Mouse (Mus musculus): Measurements from ENCODE around the gene Cdh18. TPM values are rescaled to one million over a fixed set of nuclear protein-coding genes. Genes with fewer than 3 reads are reported as not detected.
"Not testable (repeated sequence)": the region's sequence is repeated elsewhere in the genome, so short reads cannot be mapped to it uniquely, and the experiment has no call there.

The Cdh18 gene
- polyA plus RNA-seq, 1 experiment: not detected

DNA sequence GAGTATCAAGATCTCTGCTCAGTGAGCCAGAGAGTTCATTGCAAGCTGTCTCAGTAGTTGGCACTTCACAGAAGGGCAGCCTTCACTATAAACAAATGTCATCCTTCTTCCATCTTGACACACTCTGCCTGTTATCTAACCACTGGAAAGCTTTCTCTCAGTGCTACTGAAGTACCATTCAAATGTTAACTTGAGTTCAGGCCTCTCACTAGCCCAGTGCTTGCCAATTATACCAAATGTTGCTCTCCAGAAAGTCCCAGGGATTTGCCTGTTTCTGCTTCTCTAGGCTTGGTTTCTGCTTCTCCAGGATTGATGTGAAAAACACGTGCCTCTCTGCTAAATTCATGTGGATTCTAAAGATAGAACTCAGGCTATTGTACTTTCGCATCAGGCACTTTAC lies 681.8 kb downstream of the Cdh18 start:
- no peak for TF ChIP-seq GATA1 (IDR thresholded peaks at IDR 0.05; ENCODE audit: low read length)
- no peak for TF ChIP-seq TAL1 (IDR thresholded peaks at IDR 0.05; ENCODE audit: low read length)
- no peaks in the 10 kb centered on the region for H3K9me3 ChIP-seq (ENCODE audit: control insufficient read depth, low read length)
- H3K4me3 ChIP-seq (replicated peaks): no peak overlapping the region
- H3K27me3 ChIP-seq (ENCODE audit: control insufficient read depth): no peaks in the 10 kb centered on the region
- no peaks in the 10 kb centered on the region for H3K36me3 ChIP-seq (ENCODE audit: control insufficient read depth)
- H3K4me1 ChIP-seq (ENCODE audit: control insufficient read depth): no peaks in the 10 kb centered on the region

GRCm38 (mm10) chr15:23257751-23258440 lies 709.1 kb downstream of the Cdh18 start:
- H3K36me3 ChIP-seq (ENCODE audit: control insufficient read depth): no peaks in the 10 kb centered on the region

DNA sequence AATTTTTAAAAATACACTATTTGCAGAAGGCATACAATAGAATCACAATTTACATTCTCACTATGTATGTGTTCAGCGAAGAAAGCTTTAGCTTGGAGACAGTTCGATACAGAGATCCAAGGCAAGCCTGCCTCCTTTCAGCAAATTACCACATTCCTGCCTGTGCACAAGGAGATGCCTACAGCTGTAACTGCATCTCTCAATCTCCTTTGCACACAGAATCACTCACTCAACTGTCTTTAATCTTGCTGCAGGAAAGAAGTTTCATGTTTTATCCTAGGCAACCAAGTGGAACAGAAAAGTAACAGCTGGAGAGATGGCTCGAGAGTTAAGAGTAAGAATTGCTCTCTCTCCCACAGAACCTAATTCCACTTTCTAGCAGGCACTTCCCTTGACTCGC lies 729.6 kb downstream of the Cdh18 start:
- Histone ChIP-seq H3K4me1 (ENCODE audit: control insufficient read depth) (no peaks in the 10 kb centered on the region), H3K27me3 (ENCODE audit: control insufficient read depth) (no peaks in the 10 kb centered on the region), H3K9me3 (ENCODE audit: control insufficient read depth, low read length) (no peaks in the 10 kb centered on the region), H3K4me3 (replicated peaks) (no peak overlapping the region), H3K36me3 (ENCODE audit: control insufficient read depth) (no peaks in the 10 kb centered on the region)
- TF ChIP-seq GATA1 (IDR thresholded peaks at IDR 0.05; ENCODE audit: low read length) (no peak), TAL1 (IDR thresholded peaks at IDR 0.05; ENCODE audit: low read length) (no peak)

More at GRCm38 (mm10) chr15:23257751-23258440, 709.1 kb downstream of the Cdh18 start:
- Histone ChIP-seq H3K27me3 (ENCODE audit: control insufficient read depth) (no peaks in the 10 kb centered on the region), H3K4me3 (replicated peaks) (no peak overlapping the region), H3K4me1 (ENCODE audit: control insufficient read depth) (no peaks in the 10 kb centered on the region), H3K9me3 (ENCODE audit: control insufficient read depth, low read length) (no peaks in the 10 kb centered on the region)
- TF ChIP-seq TAL1 (IDR thresholded peaks at IDR 0.05; ENCODE audit: low read length): no peak

- Histone ChIP-seq H3K4me3 (replicated peaks) (no peak overlapping the region), H3K27me3 (ENCODE audit: control insufficient read depth) (no peaks in the 10 kb centered on the region)
- TF ChIP-seq GATA1 (IDR thresholded peaks at IDR 0.05; ENCODE audit: low read length): no peak
- no peak for TF ChIP-seq TAL1 (IDR thresholded peaks at IDR 0.05; ENCODE audit: low read length)
Observed at GRCm38 (mm10) chr15:23305018-23305417, 756.2 kb downstream of the Cdh18 start.

GRCm38 (mm10) chr15:23316766-23317165 lies 767.9 kb downstream of the Cdh18 start:
- Histone ChIP-seq H3K27me3 (ENCODE audit: control insufficient read depth) (no peaks in the 10 kb centered on the region), H3K4me1 (ENCODE audit: control insufficient read depth) (no peaks in the 10 kb centered on the region), H3K36me3 (ENCODE audit: control insufficient read depth) (no peaks in the 10 kb centered on the region), H3K9me3 (ENCODE audit: control insufficient read depth, low read length) (no peaks in the 10 kb centered on the region), H3K4me3 (replicated peaks) (no peak overlapping the region)
- TF ChIP-seq GATA1 (IDR thresholded peaks at IDR 0.05; ENCODE audit: low read length) (no peak), TAL1 (IDR thresholded peaks at IDR 0.05; ENCODE audit: low read length) (no peak)

More at GRCm38 (mm10) chr15:23305018-23305417, 756.2 kb downstream of the Cdh18 start:
- Histone ChIP-seq H3K36me3 (ENCODE audit: control insufficient read depth) (no peaks in the 10 kb centered on the region), H3K9me3 (ENCODE audit: control insufficient read depth, low read length) (no peaks in the 10 kb centered on the region), H3K4me1 (ENCODE audit: control insufficient read depth) (no peaks in the 10 kb centered on the region)

DNA sequence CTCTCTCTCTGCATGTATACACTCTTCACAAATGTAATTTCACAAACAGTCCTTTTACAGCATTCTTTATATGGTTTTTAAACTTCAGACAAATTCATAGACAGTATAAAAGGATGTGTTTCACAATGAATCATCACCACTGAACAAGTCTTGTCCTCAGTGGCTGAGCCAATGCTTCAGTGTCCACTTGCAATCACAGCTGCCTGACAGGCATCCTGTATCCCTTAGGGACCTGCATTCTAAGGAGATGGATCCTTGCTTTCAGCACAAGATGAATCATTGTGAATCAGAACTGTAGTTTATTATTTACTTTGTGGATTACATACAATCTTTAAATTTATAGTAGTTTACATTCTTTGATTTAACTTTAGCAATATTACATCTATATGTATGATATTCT lies 768.6 kb downstream of the Cdh18 start:
- no peaks in the 10 kb centered on the region for H3K27me3 ChIP-seq (ENCODE audit: control insufficient read depth)
- H3K9me3 ChIP-seq (ENCODE audit: control insufficient read depth, low read length): no peaks in the 10 kb centered on the region
- H3K4me1 ChIP-seq (ENCODE audit: control insufficient read depth): no peaks in the 10 kb centered on the region
- no peak overlapping the region for H3K4me3 ChIP-seq (replicated peaks)
- no peaks in the 10 kb centered on the region for H3K36me3 ChIP-seq (ENCODE audit: control insufficient read depth)
- TF ChIP-seq GATA1 (IDR thresholded peaks at IDR 0.05; ENCODE audit: low read length): no peak

DNA sequence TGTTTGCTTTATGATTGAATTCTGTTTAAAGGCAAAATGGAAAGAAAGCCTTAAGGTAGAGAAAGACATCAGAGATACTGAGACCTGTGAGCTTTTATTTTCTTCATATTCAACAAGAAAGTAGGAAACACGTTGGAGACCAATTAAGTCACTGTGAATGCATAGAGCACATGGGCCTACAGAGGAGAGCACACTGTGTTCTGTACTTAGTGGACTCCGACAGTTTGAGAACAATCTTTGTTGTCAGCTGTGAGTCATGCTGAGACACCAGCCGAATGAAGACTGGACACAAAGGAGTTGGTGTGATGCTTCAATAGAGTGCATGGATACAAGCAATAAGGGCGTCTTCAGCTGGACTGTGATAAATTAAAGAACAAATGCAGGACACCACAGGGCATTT lies 791.5 kb downstream of the Cdh18 start:
- not testable (repeated sequence) for H3K27me3 ChIP-seq (ENCODE audit: control insufficient read depth); H3K36me3 ChIP-seq (ENCODE audit: control insufficient read depth); H3K4me1 ChIP-seq (ENCODE audit: control insufficient read depth); H3K9me3 ChIP-seq (ENCODE audit: control insufficient read depth, low read length); H3K4me3 ChIP-seq (replicated peaks)

- Histone ChIP-seq H3K4me3 (replicated peaks) (no peak overlapping the region), H3K9me3 (ENCODE audit: control insufficient read depth, low read length) (no peaks in the 10 kb centered on the region), H3K36me3 (ENCODE audit: control insufficient read depth) (no peaks in the 10 kb centered on the region), H3K27me3 (ENCODE audit: control insufficient read depth) (no peaks in the 10 kb centered on the region), H3K4me1 (ENCODE audit: control insufficient read depth) (no peaks in the 10 kb centered on the region)
- TF ChIP-seq GATA1 (IDR thresholded peaks at IDR 0.05; ENCODE audit: low read length) (no peak), TAL1 (IDR thresholded peaks at IDR 0.05; ENCODE audit: low read length) (no peak)
Observed at GRCm38 (mm10) chr15:23351078-23351477, 802.3 kb downstream of the Cdh18 start.

DNA sequence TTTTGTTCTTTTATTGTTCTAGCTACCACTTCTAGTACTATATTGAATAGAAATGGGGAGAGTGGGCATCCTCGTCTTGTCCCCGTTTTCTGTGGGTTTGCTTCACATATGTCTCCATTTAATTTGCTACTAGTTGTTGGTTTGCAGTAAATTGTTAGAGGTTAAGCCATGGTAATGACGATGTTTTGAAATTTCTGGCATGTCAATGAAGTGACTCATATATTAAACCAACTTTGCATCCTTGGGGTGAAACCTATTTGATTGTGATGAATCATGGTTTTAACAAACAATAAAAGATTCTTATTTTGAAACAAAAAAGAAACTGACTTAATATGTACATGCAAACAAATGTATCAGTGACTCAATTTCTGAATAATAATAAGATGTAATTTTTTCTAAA lies 817.5 kb downstream of the Cdh18 start:
- Histone ChIP-seq H3K4me1 (ENCODE audit: control insufficient read depth) (no peaks in the 10 kb centered on the region), H3K9me3 (ENCODE audit: control insufficient read depth, low read length) (no peaks in the 10 kb centered on the region)

GRCm38 (mm10) chr15:23367712-23368111 lies 818.9 kb downstream of the Cdh18 start:
- TF ChIP-seq TAL1 (IDR thresholded peaks at IDR 0.05; ENCODE audit: low read length): no peak
- Histone ChIP-seq H3K4me3 (replicated peaks) (no peak overlapping the region), H3K9me3 (ENCODE audit: control insufficient read depth, low read length) (no peaks in the 10 kb centered on the region), H3K36me3 (ENCODE audit: control insufficient read depth) (no peaks in the 10 kb centered on the region), H3K4me1 (ENCODE audit: control insufficient read depth) (no peaks in the 10 kb centered on the region), H3K27me3 (ENCODE audit: control insufficient read depth) (no peaks in the 10 kb centered on the region)

More for the DNA sequence above, 817.5 kb downstream of the Cdh18 start:
- Histone ChIP-seq H3K27me3 (ENCODE audit: control insufficient read depth) (no peaks in the 10 kb centered on the region), H3K36me3 (ENCODE audit: control insufficient read depth) (no peaks in the 10 kb centered on the region), H3K4me3 (replicated peaks) (no peak overlapping the region)
- TF ChIP-seq GATA1 (IDR thresholded peaks at IDR 0.05; ENCODE audit: low read length) (no peak), TAL1 (IDR thresholded peaks at IDR 0.05; ENCODE audit: low read length) (no peak)
